Mouse (Mus musculus) Patski (cell line): ENCODE measurements at regions not wholly inside any gene's neighbourhood (a gene's known extent, or its start where the extent isn't known, plus 50 kb on each side); places are given as distances from the start of the nearest gene placed in this dataset.

Source experiments
- ATAC-seq: fragments of 100-300 bp; one replicate; pipeline ENCODE4 v1.8.0; 2021
- CTCF ChIA-PET: fragments of 350-600 bp; sonication (Branson Sonifier 250); formaldehyde crosslinking; loops from one replicate; lab custom pipeline; 2022; ENCODE audit warnings: inconsistent platforms; lab: Charles Lee
- POLR2A ChIA-PET: fragments of 350-600 bp; sonication (Branson Sonifier 250); formaldehyde crosslinking; loops from one replicate; lab custom pipeline; 2022; ENCODE audit warnings: antibody characterized with exemption, inconsistent platforms; lab: Charles Lee
- DNase-seq: peaks from one replicate; pipeline ENCODE4 v3.0.0-alpha.2; 2011; ENCODE audit warnings: low read depth, low spot score
- H3K27me3 ChIP-seq: fragments of 371-371 bp; one replicate; pipeline ENCODE4 v1.5.1; 2021
- CTCF ChIP-seq: fragments of 100-300 bp; IDR thresholded peaks from one replicate; pipeline ENCODE4 v1.5.1; 2021
- in situ Hi-C: fragments of 300-500 bp; cut with MboI; formaldehyde crosslinking; loops from 3 replicates; pipeline ENCODE4 v1.11.1; 2018; ENCODE audit warnings: low pct_unique_long_range_greater_than_20kb, mixed read lengths

DNA sequence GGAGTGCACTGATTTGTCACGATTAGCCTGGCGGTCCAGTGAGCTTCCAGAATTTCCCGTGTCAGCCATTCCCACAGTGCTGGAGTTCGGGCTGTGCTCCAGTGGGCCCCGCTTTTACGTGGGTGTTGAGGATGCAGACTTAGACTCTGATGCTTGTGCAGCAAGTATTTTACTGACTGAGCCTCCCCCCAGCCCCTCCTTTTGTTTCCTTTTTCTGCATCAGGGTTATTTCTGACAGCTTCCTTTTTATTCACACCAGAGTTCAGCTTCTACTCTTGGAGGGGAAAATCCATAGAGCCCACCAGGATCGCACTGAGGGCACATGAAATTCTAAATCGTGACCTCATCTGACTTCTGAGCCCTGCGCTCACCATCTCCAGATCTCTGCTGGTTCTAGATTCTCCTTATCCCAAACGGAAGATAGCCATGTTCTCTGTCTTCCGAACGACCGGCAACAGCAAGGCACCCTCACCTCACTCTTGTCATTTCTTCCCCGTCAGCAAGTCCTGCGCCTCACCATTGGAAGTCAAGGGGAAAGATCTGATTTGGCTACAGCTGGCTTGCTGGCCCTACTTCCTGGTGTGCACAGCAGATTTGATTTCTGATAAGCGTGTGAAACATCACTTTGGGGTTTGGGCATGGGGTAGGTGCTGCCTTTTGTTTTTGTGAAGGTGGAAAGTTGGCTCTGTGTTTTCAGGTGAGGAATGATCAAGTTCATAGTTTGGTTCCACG lies 126.8 kb upstream of the Klf3 start:
- DNase-seq (no peak), ATAC-seq (no peak)
- no peaks in the 10 kb centered on the region for H3K27me3 ChIP-seq
- in situ Hi-C loops: no loop called here
- no peak for TF ChIP-seq CTCF
- POLR2A ChIA-PET: no interaction called here
- CTCF ChIA-PET: interaction anchor here (0.9 kb wide), 1 partner anchor 10 kb away, joined by 3 read pairs; no protein-coding TSS in a partner anchor

DNA sequence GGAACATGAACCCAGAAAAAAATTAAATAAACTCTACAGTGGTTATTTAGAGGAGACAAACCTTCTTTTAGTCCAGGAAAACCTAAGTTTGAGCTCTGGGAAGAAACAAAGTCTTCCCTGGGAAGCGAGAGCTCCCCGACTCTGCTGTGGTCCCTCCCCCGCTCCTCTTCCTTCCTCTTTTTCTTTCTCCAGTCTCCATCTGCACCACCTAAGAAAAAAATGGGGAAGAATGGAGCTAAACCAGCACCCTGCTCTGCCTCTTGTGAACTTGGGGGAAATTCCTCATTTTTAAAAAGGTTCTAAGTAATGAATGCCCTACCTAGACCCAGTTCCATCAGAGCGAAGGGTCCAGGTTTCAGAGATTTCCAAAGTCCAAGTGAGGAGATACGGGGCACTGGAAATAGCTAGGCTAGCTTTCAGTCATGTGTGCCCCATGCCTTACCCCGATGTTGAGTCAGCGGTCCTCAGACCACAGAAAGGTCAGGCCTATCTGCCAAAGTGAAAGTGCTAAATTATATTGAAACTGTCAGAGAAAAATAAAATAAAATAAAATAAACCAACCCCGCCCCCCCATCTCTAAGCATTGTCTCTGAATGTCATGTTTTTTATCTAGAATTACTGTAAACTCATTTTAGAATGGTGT lies 126.1 kb upstream of the Klf3 start:
- ATAC-seq (no peak), DNase-seq (no peak)
- no peaks in the 10 kb centered on the region for H3K27me3 ChIP-seq
- in situ Hi-C loops: no loop called here
- ChIA-PET CTCF (interaction anchor here (0.9 to 1.2 kb wide), 2 partner anchors 9 to 31 kb away, joined by 3 read pairs; no protein-coding TSS in a partner anchor), POLR2A (interaction anchor here (1.2 kb wide), 1 partner anchor 106 kb away, joined by 3 read pairs; no protein-coding TSS in a partner anchor)
- TF ChIP-seq CTCF: no peak

DNA sequence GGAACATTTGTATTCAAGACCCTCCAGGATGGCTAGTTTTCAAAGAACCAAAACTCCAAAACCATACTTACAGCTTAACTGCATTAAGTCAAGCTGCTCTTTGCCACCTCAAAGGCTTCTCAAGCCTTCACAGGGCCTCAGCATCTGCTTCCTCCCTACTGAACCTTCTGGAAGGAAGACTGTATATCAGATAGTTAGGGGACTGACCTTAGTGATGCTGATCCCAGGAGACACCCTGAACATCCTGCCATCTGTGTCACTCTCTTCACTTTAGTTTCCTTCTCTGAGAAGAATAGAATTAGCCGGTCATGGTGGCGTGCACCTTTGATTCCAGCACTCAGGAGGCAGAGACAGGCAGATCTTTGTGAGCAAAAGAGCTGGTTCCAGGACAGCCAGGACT lies 124.5 kb upstream of the Klf3 start:
- TF ChIP-seq CTCF: no peak
- CTCF ChIA-PET: interaction anchor here (1.7 kb wide), 1 partner anchor 12 kb away, joined by 4 read pairs; no protein-coding TSS in a partner anchor
- H3K27me3 ChIP-seq: no peaks in the 10 kb centered on the region
- no peak for ATAC-seq
- POLR2A ChIA-PET: no interaction called here
- in situ Hi-C loops: no loop called here
- no peak for DNase-seq

DNA sequence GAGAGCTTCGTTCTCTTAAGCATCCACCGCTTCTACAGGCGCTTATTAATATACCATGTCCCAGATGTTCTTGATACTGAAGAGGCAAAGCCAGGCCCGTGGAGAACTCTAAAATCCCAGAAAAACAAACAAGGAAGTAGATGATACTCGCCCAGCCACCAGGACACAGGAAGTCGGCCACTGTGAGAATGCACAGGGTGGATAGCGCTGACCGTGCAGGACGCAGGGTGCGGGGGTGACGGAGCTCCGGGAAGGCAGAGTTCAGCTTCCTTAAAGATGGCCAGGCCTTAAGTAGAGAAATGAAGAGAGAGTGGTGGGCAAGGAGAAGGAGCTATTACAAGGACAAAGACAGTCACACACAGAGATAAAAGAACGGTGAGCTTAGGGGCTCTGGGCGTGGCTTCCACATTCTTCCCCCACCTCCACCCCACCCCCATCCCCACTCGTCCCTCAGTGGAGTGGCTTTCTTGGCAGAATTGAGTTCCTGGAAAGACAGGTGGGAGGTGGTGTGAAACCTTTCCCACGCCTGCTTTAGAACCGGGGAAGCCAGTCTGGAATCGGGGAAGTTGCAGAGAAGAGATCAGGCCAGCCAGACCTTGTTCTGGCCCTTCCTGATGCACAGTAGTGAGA lies 123.1 kb upstream of the Klf3 start:
- no peak for ATAC-seq
- in situ Hi-C loops: no loop called here
- ChIA-PET POLR2A (interaction anchor here (0.6 kb wide), 1 partner anchor 11 kb away, joined by 3 read pairs; no protein-coding TSS in a partner anchor), CTCF (interaction anchor here (1.3 kb wide), 1 partner anchor 11 kb away, joined by 5 read pairs; no protein-coding TSS in a partner anchor)
- DNase-seq: no peak
- no peaks in the 10 kb centered on the region for H3K27me3 ChIP-seq
- no peak for TF ChIP-seq CTCF

DNA sequence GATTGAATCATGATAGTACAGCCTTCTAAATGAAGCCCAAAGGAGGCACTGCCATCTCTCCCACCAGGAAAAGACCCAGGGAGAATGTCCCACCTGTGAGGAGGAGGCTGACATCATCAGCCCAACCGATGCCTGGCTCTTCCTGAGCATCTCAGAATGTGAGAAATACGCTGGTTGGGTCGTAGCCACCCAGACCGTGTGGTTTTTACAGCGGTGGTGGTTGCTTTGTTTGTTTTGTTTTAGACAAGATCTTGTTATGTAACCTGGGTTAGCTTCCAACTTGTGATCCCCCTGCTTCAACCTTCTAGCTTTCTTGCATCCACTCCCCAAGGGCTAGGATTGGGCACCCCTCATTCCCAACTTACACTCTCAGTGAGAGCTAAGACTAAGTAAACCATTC lies 122.0 kb upstream of the Klf3 start:
- DNase-seq: no peak
- in situ Hi-C loops: no loop called here

DNA sequence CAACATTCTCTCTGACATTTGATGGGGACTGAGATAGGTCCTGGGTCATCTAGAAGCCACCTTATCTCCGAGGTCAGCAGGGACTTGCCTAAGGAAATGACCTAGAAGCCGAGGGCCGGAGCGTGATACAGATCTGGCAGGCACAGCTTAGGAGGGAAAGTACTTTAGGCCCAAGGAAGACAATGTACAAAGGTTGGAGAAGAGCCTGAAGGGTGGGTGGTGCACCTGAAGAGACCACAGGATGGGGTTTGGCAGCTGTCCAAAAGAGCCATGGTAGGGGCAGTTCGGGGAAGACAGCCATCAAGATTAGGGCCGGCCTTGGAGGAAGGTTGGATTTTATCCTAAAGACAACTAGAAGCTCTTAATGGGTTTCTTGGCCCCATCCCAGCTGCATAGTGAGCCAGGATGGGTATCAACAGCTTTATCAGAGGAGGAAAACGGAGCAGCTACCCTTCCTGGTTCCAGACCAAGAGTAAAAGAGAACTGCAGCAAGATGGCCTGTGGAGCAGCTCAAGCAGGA lies 120.8 kb upstream of the Klf3 start:
- TF ChIP-seq CTCF: no peak
- CTCF ChIA-PET: interaction anchor here (1.6 kb wide), 1 partner anchor 46 kb away, joined by 3 read pairs; no protein-coding TSS in a partner anchor
- POLR2A ChIA-PET: no interaction called here

More for the DNA sequence above, 122.0 kb upstream of the Klf3 start:
- TF ChIP-seq CTCF: no peak
- no peak for ATAC-seq
- ChIA-PET POLR2A (no interaction called here), CTCF (interaction anchor here (1.6 kb wide), 1 partner anchor 47 kb away, joined by 3 read pairs; no protein-coding TSS in a partner anchor)
- H3K27me3 ChIP-seq: no peaks in the 10 kb centered on the region

DNA sequence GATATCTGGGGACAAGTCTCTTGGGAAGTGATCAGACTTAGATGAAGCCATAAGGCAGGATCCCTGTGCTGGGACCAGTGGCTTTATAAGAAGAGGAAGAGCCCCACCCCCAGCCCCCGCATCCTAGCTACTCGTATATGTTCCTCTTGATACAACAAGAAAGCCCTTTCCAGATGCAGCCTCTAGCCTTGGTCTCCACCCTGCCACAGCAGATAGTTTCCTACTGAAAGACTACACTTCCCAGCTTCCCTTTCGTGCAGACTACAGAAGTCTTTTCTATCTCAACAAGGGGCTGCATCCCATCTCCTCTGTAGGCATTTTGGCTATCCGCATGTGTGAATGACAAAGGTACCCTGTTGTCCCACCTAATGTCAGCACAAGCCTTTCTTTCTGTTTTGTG lies 119.8 kb upstream of the Klf3 start:
- DNase-seq: no peak
- CTCF ChIA-PET: no interaction called here
- H3K27me3 ChIP-seq: no peaks in the 10 kb centered on the region
- TF ChIP-seq CTCF: no peak
- in situ Hi-C loops: no loop called here
- POLR2A ChIA-PET: no interaction called here
- no peak for ATAC-seq

More for the DNA sequence above, 120.8 kb upstream of the Klf3 start:
- no peak for DNase-seq
- ATAC-seq: no peak
- in situ Hi-C loops: no loop called here
- no peaks in the 10 kb centered on the region for H3K27me3 ChIP-seq

DNA sequence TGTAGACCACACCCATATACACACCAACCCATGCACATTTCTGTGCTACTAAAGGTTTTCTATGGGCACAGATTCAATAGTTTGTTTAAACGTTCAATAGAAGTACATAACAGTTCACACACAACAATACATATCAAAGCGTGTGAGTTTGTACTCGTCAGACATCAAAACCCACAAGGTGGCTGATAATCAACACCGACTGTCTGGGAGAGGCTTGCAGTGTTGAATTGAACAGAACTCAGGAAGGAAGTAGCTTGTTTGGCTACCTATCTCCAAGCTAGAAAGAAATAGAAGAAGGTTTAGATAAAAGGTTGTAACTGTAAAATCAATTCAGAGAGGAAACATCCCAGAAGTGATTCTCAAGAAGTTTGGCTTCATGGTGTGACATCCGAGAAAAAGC lies 118.9 kb upstream of the Klf3 start:
- ATAC-seq: no peak
- POLR2A ChIA-PET: no interaction called here
- no peak for TF ChIP-seq CTCF

DNA sequence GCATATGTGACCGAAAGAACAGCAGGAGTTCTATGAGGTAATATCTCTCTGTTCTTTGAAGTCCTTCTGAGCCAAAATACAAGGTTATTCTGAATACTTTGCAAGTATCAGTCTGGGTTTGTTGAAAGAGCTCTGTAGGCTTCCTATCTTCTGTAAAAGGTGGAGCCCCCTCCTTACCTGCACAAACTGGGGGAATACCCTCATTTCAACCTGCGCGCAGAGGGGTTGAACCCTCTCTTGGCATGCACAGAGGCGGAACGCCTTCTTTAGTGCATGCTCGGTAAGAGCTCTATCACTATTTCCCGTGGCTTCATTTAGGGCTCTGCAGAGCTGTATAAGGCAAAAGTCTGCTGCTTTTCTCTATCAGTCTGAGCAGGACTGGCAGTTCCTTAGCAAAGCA lies 113.0 kb upstream of the Klf3 start:
- DNase-seq (no peak), ATAC-seq (no peak)
- in situ Hi-C loops: no loop called here
- no peak for TF ChIP-seq CTCF
- H3K27me3 ChIP-seq: no peaks in the 10 kb centered on the region
- CTCF ChIA-PET: interaction anchor here (0.7 kb wide), 1 partner anchor 10 kb away, joined by 4 read pairs; no protein-coding TSS in a partner anchor
- POLR2A ChIA-PET: no interaction called here

More for the DNA sequence above, 118.9 kb upstream of the Klf3 start:
- CTCF ChIA-PET: interaction anchor here (1.0 kb wide), 1 partner anchor 11 kb away, joined by 3 read pairs; no protein-coding TSS in a partner anchor
- in situ Hi-C loops: no loop called here
- no peaks in the 10 kb centered on the region for H3K27me3 ChIP-seq
- DNase-seq: no peak

DNA sequence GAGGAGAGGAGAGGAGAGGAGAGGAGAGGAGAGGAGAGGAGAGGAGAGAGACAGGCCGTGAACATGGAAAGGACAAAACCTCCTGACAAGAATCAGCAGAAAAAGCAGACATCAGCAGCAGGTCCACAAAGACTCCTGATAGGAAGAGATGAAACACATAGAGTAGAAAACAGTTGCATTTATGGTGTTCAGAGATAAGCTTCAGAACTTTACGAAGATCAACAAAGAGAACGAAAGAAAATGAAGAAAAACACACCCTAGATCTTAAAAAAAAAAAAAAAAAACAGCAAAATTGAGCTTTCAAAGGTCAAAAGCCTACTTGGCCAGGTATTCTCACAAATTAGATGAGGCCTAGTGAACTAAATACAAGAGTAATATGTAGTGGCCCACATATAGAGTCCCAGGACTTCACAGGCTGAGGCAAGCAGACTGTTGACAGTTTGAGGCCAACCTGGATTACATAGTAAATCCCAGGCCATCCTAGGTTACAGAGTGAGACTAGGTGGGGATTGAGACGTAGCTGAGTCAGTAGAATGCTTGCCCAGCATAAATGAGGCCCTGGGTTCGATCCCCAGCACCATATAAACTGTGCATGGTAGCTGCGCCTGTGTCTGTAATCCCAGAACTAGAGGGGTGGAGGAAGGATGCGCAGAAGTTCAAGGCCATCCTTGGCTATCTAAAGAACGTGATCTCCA lies 111.6 kb upstream of the Klf3 start:
- POLR2A ChIA-PET: interaction anchor here (0.7 kb wide), 1 partner anchor 11 kb away, joined by 3 read pairs; no protein-coding TSS in a partner anchor
- no peak for TF ChIP-seq CTCF
- DNase-seq: no peak

More for the DNA sequence above, 111.6 kb upstream of the Klf3 start:
- in situ Hi-C loops: no loop called here
- no peaks in the 10 kb centered on the region for H3K27me3 ChIP-seq
- CTCF ChIA-PET: no interaction called here
- ATAC-seq: no peak
